Mouse (Mus musculus) adrenal gland, postnatal 4 days (tissue): ENCODE measurements around the gene Taldo1. TPM values are rescaled to one million over a fixed set of nuclear protein-coding genes. Genes with fewer than 3 reads are reported as not detected.
A peak's percentile ranks its signal among the peaks of the same experiment; 100 is the strongest.

Experiments used
- DNase-seq, 2 experiments: peaks; one replicate each; pipeline ENCODE4 v3.0.0; 2021 to 2022; ENCODE audit warnings: low spot score in 2 of 2, mixed read lengths in 2 of 2
- total RNA-seq, 2 experiments: library from RNA; stranded (reverse); gene quantifications; 2 replicates each; pipeline ENCODE4 v1.2.3; 2021

Taldo1 gene
- total RNA-seq, 2 experiments from 2014 or later: 251 to 277 TPM

DNA sequence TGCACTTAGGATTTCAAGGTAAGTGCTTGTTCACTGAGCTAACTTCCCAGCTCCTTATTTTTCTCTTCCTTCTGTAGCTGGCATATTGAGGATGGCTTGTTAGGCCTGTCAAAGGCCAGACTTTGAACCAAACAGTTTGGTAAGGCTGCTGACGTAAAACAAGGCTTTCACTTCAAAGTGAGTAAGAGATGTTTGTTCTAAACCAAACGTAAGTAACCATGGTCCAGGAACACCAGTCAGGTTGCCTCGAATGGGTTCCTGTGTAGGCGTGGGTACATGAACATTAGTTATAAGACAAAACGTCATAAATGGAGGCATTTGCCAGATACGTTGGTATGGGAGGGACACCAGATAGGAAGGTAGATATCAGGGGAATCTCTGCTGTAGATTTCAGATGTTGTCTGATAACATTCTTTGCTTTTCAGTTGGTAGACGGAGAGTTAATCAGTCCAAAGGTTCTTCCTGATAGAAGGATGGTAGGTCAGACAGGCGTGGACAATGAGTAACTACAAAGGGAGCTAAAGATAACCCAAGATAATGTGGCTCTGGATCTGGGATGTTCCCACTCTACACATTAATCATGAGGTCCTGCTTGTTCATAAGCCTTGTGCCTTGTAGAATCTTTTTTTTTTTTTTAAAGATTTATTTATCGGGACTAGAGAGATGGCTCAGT, 28.2 kb downstream of the Taldo1 start:
- DNase-seq: no peak

DNA sequence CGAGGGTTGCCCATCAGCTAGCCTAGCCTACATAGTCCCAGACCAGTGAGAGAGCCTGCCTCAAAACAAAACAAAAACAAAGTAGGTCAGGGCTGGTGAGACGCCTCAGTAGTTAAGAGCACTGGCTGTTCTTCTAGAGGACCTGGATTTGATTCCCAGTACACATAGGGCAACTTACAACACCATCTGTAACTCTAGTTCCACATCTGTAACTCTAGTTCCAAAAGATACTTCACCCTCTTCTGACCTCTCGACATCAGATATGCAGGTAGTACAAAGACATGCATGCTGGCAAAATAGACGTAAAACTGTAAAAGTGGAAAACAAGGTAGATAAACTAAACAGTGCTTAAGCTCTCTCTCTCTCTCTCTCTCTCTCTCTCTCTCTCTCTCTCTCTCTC, 31.8 kb downstream of the Taldo1 start:
- DNase-seq: no peak

DNA sequence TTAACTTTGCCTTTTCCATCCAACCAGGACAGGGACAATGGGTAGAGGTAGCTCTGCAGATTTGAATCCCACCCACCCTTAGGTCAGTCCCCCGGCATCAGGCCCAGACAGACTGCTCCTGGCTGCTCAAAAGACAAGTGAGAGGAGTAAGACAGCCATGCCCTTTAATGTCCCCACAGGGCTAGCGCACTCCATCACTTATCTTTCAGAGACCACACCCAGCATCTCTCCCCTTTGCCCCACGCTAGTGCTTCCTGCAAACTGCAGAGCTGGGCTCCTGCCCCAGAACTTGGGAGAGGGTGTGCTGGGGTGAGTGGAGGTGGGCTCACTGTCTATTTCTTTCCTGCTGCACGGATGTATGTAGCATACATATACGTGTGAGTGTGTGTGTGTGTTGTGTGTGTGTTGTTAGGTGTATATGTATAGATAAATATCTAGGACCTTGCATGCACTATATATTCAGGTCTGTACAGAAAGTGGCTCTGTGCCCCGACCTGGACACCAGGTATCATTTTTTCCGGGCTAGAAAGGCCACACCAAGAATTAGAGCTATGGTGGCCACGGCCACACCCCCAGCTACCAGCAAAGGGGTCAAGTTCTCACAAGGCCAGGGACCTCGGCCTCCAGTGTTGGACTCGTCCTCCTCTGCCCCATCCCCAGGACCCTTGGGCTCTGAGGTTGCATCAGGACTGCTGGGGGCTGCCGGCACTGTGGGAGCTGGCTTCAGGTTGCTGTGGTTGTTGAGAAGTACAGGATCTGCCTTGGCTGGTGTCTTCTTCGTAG, 35.1 kb downstream of the Taldo1 start:
- no peak for DNase-seq

DNA sequence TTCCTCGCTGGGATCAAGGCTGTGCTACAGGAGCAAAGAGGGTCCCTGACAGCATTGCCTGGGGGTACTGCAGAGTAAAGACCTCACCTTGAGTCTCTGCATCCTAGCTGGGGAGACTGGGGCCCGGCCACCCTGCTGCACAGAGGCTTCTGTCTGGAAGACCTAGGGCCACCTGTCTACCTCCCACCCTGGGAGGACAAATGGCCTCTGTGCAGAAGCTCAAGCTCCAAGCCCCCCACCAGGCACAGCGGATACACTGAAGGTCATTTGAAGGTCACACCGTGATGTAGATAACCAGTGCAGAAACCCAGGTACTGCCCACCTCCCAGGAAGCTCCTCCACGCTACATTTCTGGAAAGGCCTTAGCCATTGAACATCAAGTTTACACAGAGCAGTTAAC, 36.7 kb downstream of the Taldo1 start:
- no peak for DNase-seq

DNA sequence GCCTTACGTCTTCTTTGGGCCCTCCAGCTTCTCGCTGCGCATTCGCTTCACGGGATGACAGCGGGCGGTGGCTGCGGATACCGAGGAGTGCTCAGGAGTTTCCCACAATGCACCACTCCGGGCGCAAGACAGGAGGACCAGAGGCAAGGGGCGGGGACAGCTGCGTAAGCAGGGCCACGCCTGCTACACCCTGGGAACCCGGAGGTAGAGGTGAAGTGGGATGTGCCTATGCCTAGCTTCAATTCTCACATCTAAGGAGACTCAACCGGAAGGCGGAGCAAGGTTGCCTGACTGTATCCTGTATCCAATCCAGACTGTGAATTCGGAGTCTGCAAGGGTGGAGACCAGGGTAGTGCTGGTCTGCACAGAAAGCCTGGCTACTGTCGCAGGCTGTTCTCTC, 37.3 kb downstream of the Taldo1 start, which contains the start of gene Cend1:
Gene Cend1 (minus strand): TSS at position 182 of the 400 bp plus-strand sequence.
- DNase-seq: no peak

DNA sequence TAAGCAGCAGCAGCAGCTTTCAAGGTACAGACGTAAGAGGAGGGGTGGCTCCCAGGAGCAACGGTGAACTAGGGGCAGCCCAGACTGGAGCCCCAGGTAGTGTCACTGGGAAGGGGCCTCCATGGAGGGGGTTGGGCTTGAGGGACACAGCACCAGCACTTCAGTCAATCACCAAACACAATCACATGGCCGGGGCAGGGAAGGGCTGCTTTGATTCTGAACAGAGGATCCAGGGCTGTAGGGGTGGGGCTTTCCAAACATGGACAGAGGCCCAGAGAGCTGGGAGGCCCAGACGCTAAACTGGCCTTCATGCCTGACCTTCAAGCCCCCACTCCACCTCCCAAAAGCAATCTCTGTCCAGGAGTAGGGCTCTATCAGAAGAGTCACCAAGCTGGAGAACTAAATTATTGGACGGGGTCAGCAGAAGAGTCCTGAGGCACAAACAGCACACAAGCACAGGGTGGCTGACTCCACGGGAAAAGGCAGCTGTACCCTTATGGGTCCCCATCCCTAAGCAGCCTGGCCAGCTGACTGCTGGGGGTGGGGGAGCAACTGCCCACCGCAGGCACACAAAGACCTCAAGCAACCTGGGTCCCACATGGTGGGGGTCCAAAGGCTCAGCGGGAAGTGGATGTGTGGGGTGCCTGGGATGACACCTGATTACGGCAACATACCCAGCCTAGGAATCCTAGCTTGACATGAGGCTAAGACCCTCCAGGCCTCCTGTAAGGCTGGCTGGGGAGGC, 38.0 kb downstream of the Taldo1 start:
- no peak for DNase-seq

DNA sequence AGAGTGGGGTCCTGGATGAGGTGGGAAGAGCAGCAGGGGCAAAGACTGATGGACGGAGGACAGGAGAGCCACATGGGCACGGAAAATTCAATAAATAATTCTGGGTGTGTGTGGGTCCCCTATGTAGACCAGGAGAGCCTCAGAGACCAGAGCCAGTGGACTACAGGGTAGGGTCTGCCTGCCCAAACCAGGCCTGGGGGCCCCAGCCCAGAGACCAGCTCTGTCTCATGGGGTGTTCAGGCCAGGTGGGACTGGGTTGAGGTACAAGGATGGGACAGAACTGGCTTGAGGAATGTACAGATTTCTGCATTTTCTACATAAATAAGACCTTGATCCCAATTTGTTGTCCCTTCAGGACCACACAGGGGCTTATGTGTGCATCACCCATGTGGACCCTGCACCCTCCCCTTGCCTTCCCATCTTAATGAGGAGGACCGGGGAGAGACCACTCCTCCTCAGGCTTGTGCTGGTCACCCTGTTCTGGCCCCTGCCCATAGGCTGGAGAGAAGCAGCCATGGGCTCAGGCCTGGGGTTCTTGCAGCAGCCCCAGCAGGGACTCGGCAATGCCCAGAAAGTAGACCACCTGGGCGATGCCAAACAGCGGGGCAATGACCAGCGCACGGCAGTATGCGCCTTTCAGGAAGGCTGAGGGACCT, 38.7 kb downstream of the Taldo1 start:
- DNase-seq: no peak

DNA sequence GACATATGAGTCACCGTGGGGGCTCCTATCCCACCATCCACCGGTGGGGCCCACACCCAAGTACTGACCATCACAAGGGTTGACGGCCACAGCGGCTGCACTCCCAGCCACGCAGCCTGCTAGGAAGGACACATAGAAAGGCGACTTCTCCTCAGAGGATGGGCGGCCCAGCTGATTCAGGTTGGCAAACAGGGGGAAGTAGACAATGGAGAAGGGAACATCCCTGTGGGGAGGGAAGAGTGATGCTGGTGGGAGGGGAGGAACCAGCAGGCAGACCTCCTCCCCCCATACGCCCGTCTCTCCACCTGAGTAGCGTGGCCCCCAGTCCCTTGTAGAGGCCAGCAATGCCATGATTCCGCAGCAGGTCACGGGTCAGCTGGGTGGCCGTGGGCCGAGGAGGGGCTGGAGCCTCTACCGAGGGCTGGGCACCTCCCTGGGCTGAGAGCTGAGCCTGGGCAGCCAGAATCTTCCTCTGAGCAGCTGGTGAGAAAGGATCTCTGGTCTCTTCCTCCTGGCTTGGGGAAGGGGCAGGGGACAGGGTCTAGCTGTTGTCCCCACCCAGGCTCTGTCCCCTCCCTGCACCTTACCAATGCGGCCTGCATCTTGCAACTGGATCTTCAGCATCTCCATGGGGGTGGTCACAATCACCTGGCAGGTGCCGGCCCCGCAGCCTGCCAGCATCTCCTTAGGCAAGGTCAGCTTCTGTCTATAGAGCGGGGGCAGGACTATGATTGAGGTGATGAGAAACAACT, 39.6 kb downstream of the Taldo1 start:
- no peak for DNase-seq

DNA sequence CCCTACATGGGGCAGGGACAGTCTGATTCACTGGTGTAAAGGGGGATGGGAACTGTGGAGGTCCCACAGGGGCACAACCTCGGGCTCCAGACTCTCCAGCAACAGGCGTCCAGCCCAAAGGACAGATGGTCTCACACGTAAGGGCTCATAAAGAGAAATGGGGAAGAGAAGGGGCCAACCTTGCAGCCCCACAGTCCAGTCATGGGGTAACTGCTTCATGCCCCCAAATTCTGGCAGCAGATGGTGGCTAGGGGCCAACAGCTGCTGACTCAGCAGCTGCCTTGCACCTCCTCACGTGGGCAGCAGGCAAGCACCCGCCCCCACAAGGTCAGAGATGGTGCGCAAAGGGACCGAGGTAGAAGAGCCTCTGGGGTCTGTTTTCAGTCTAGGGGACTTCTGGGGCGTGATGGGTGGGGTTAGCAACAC, 40.2 kb downstream of the Taldo1 start:
- peak in 1 of 2 experiments; percentile 46 for DNase-seq

DNA sequence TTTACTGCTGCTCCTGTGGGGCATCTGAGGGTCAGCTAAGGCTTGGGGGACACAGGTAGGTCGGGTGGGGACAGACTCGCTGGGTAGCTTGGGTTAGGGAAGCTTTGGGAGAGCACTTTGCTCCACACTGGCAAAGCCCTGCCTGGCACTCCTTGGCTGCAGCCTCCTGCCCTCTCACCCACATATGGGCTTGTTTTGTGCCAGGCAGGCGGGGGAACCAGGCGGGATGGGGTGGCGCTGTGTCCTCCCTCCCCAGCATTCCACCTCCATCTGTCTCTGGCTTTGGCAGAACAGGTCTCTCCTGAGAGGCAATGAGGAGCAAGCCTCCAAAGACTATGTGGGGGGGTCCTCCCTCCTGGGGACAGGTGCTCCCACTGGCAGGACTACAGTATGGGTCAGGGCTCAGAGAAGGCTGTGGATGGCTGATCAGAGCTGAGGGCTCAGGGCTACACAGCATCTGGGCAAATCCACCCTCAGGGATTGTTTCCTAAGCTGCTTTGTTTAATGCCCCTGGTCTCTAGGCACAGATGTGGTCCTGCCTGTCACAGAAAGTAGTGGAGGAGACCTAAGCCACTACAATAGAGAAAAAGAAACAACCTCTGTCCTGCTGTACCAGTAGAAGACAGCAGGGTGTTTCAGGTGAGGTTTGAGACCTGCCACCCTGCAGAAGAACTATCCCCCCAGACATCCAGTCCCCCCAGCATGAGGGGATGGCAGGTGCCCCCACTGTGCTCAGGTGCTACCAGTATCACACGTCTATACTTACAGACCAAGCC, 40.9 kb downstream of the Taldo1 start:
- DNase-seq: no peak

DNA sequence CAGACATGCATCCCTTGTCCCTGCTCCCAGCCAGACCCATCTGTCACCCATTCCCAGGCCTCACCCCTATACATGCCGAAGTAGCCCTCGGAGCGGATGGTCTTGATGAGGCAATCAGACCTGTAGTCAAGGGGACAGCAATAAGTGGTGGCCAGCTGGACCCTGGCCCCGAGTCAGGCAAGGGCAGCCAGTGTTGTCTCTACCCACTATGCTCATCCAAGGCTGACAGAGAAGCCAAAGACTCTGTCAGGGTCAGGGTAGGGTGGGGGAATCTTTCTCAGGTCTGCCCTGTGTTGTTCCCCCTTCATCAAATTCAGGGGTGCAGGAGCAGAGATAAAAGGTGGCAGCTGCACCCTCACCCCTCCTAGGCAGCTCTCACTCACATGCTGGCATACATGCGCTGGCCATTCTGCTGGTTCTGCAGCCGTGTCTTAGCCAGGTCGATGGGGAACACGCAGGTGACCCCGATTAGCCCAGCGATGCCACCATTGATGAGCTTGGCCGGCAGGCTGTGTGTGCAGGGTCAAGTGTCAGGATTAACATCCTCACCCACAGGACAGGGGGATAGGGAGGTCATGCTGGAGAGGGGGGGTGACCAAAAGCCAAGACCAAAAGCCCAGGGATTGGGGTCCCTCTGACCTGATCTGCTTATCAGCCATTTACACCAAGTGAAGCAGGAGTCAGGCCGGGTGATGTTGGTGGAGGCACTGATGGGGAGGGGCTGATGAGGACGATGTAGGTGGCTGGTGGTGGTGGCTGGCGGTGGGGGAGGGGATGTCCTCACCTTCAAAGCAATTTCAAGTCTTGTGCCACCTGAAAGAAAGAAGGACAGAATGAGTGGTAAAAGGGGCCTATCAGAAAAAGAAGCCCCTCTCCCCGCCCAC, 41.8 kb downstream of the Taldo1 start:
- no peak for DNase-seq

DNA sequence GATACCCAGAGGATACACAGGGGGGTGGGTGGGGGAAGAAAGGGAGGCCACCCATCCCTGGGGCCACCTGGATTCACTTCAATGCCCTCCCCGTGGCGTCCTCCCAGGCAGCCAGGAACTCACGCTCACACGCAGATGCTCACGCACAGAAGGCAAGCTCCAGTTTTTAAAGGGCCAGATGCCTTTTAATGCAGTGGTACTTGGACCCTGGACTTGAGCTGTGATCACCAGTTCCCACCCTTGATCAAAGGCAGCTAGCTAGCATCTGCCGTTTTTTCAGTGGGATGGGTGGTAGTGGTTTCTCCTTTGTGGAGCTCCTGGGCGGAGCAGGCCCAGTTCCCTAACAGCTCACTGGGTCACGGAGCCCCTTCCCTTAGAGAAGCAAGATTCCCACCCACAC, 42.5 kb downstream of the Taldo1 start:
- DNase-seq: no peak

DNA sequence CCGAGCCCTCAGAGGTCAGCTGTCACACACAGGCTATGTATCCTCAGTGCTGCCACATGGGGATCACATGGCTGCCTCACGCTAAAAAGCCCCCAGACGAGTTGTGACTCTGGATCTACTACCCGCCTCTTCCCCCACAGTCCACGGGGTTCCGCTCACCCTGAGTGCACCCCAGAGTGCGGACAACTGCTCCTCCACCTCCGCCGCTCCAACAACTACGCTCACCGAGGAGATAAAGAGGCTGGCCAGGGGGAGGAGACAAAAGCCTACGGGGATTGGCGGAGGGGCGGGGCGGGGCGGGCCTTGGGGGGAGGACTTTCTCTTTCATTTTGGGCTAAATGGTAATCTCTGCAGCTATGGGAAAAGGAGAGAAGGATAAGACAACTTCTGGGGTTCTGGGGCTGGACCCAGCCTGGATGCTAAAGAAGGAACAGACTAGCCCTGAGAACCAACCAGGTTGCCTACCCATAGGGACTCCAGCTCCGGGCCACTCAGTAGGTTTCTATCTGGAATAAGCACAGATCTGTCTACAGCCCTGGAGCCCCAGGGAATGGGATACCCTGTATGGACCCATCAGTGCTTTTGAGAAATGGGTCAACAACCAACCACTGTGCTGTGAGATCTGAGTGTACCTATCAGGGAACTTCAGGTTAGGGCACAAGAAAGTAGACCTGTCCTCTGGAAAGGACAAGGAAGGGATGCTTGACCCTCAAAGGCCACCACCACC, 43.3 kb downstream of the Taldo1 start:
- no peak for DNase-seq

DNA sequence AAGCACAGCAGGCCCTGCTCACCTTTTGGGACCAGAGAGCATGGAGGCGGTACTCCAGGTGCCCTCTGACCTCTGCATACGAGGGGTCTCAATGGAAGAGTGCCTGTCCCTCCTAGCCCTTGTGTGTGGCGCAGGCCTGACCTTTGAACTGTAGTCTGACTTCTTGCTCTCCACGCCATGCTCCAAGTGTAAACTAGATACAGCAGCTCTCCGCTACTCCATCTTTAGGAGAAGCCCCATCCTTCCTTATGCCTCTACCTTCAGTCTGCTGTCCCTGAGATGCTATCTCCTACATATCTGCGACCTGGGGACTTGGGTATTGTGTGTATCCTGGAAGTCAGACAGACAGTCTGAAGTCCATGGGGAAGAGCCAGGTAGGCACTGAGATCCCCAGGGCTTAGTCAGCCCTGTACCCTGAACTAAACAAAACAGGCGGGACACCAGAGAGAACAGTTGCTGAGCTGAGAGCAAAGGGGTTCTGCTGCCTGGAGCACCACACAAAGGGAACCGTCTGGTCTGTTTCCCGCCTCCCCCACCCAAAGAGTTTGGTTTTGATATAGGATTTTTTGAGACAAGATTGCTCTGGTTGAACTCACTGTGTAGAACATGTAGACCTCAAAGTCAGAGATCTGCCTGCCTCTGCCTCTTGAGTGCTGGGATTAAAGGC, 44.0 kb downstream of the Taldo1 start:
- no peak for DNase-seq

DNA sequence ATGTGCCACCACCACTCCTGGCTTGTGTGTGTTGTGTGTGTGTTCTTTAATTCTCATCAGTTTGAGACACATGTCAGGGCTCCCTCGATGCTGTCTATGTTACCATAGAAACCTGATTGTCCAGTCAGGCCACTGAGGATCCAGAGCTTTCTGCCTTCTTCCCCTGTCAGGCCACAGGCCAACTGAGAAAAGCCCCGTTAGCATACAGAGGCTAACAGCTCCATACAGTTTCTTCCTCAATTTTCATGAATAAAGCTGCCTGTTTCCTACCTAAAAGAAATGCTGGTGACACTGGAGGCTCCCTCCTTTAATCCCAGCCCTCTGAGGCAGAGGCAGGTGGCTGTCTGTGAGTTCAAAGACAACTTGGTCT, 44.5 kb downstream of the Taldo1 start:
- DNase-seq: no peak

DNA sequence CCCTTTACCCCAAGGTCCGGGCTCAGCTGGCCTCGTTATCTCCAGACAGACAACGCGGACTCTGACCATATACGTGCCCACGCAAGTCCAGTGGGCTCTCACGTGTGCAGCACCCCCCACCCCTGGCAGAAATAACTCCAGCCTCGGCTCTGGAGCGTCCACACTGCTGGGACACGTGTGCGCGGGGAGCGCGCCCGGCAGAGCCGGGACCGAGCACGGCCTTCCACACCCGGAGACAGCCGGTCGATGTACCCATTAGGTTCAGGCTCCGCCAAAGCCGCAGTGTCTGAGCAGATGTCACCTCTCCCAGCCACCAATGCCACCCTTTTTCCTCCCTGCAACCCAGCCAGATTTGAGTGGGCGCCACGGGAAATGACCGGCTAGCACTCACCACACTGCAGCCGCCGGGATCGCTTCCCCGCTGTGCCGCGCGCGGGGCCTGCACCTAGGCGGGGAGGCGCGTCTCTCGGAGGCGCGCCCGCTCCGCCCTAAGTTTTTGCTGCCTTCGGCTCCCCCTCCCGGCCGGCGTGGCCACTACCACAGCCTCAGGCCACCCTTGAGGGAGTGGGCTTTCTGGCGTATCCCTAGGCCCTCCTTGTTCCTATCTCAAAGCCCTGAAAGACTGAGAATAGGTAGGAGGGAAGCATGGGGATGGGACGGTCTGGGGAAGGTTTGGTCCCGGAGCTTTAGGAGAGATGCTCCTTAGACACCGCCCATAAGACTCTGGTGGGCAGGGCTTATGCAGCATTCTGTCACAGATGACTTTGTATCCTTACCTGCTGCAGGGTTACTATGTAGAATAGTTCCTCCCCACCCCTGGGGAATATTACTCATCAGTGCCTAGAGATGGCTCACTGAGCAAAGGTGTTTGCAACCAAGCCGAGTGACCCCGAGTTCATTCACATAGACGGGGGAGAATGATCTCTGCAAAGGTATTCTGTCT, 45.5 kb downstream of the Taldo1 start, which contains the start of gene Slc25a22:
Gene Slc25a22 (minus strand): TSS at position 715 of the 943 bp plus-strand sequence.
- DNase-seq: peak; percentile 64 to 70
